Mouse (Mus musculus) liver, embryonic 12.5 days (tissue): Measurements from ENCODE around the gene Atg5. TPM values are rescaled to one million over a fixed set of nuclear protein-coding genes. Genes with fewer than 3 reads are reported as not detected.

ENCODE experiments used
- ATAC-seq: fragments of 200-750 bp; cut with Nextera tagmentation; 2 replicates; pipeline ENCODE4 v1.8.0; 2017; ENCODE audit warnings: moderate number of reproducible peaks, mild to moderate bottlenecking, moderate library complexity
- H3K27ac ChIP-seq: fragments of 300-500 bp; sonication (generic); 2 replicates; pipeline ENCODE4 v1.5.1; 2016; ENCODE audit warnings: mild to moderate bottlenecking
- H3K27me3 ChIP-seq: fragments of 300-500 bp; sonication (generic); replicated peaks from 2 replicates; pipeline ENCODE4 v1.6.1; 2016; ENCODE audit warnings: mild to moderate bottlenecking, moderate library complexity
- H3K36me3 ChIP-seq: fragments of 300-500 bp; sonication (generic); 2 replicates; pipeline ENCODE4 v1.6.1; 2016; ENCODE audit warnings: mild to moderate bottlenecking, moderate library complexity
- H3K4me1 ChIP-seq: fragments of 300-500 bp; sonication (generic); 2 replicates; pipeline ENCODE4 v1.6.1; 2016
- H3K4me2 ChIP-seq: fragments of 300-500 bp; sonication (generic); 2 replicates; pipeline ENCODE4 v1.6.1; 2016; ENCODE audit warnings: mild to moderate bottlenecking, moderate library complexity
- H3K4me3 ChIP-seq: fragments of 300-500 bp; sonication (generic); 2 replicates; pipeline ENCODE4 v1.5.1; 2016; ENCODE audit warnings: mild to moderate bottlenecking, moderate library complexity
- H3K9ac ChIP-seq: fragments of 300-500 bp; sonication (generic); 2 replicates; pipeline ENCODE4 v1.6.1; 2016; ENCODE audit warnings: mild to moderate bottlenecking, moderate library complexity
- H3K9me3 ChIP-seq: fragments of 300-500 bp; sonication (generic); replicated peaks from 2 replicates; pipeline ENCODE4 v1.6.1; 2016; ENCODE audit warnings: mild to moderate bottlenecking, moderate library complexity
- WGBS: fragments of 180-500 bp; shearing (Covaris S2); methylation state at CpG from one replicate; pipeline ENCODE4 v1.1.7; 2016; ENCODE audit not compliant: insufficient replicate concordance; 5-methylcytosine and 5-hydroxymethylcytosine counted together
- microRNA counts: library from miRNA; unstranded; fragments of <30 nt; microRNA quantifications from one replicate; lab custom pipeline; 2017
- microRNA-seq: library from miRNA; unstranded; fragments of <30 nt; microRNA quantifications from one replicate; pipeline ENCODE4, GENCODE M21; 2017
- polyA plus RNA-seq: library from polyadenylated mRNA; unstranded; fragments of >200 nt; fragmentation: Nextera tagmentation; extraction: Ambion mirVana; gene quantifications from 2 replicates; pipeline ENCODE4 v1.2.1, GENCODE M21; 2016

The Atg5 gene
- polyA plus RNA-seq, 1 experiment from 2014 or later = 26.9 TPM

DNA sequence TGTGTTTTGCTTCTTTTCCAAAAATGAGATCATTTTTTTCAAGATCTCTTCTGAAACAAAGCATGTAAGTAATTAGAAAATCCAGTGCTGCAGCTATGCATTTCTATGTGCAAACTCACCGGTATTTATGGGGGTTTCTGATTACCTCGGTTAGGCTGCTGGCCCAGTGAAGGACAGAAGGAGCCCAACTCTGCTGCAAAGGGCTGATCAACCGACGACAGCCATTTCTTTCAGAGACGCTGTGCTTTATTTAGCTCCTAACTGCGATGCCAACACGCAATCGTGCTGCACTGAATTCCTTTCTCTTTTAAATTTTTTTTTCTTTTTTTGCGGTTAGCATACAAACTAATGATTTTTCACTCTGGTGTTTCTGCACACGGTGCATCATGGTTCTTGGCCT, 133.4 kb downstream of the Atg5 start:
- Histone ChIP-seq H3K27ac (no peak overlapping the region), H3K9ac (no peak overlapping the region), H3K9me3 (no peaks in the 10 kb centered on the region), H3K36me3 (no peaks in the 10 kb centered on the region), H3K4me3 (no peak overlapping the region), H3K4me1 (no peaks in the 10 kb centered on the region), H3K4me2 (no peak overlapping the region), H3K27me3 (0 out of 2 replicates have a peak, but pooled peaks cover 7% of the 10 kb centered on the region)
- WGBS = 78% methylated on average over 10 of the region's 10 CpGs
- ATAC-seq = no peak

DNA sequence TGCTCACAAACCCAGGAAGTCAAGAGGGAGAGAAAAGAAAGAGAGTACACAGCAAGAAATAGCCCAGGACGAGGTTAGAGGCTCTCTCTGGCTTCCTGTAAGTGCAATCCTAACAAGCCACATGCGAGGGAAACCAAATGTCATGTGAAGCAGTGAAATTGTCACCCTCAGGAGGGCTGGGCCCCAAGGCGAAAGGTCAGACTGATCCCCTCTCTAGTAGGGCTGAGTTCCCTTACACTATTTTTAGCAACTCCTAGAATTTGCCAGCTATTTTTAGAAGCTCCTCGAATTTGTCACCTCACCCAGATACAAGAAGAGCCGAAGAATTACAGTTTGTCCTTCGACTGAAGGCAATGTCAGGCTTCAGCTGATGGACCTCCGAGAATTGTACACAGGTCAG, 135.3 kb downstream of the Atg5 start:
- no peaks in the 10 kb centered on the region for H3K36me3 ChIP-seq
- H3K9ac ChIP-seq = no peak overlapping the region
- ATAC-seq = no peak
- 36% methylated on average over 7 of the region's 7 CpGs for WGBS
- no peaks in the 10 kb centered on the region for H3K4me1 ChIP-seq
- no peaks in the 10 kb centered on the region for H3K27me3 ChIP-seq
- no peak overlapping the region for H3K27ac ChIP-seq
- H3K9me3 ChIP-seq = no peaks in the 10 kb centered on the region
- H3K4me2 ChIP-seq = no peak overlapping the region
- no peak overlapping the region for H3K4me3 ChIP-seq

DNA sequence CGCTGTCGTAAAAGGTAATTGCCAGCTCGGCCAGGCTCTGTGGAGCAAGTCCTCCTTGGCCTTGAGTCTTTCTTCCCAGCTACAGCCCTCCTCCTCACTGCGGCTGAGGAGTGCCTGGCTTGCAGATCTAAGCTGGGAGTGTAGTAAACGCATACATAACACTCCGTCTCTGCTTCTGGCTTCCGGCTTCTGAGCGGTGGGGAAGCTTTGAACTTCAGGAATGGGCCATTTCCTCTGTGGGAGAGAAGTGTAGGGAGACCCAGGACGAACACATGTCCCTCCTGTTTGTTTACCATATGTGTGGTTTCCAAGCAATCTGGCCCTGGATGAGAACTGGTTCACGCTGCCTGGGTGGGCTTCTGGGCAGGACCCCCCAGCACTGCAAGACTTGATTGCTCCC, 140.9 kb downstream of the Atg5 start:
- Histone ChIP-seq H3K9ac (no peak overlapping the region), H3K9me3 (no peaks in the 10 kb centered on the region), H3K27me3 (no peaks in the 10 kb centered on the region), H3K4me2 (no peak overlapping the region), H3K27ac (no peak overlapping the region), H3K4me1 (peaks cover 4% of the 10 kb centered on the region; the same call in 1 of the 2 replicates), H3K4me3 (no peak overlapping the region), H3K36me3 (no peaks in the 10 kb centered on the region)
- ATAC-seq = no peak
- WGBS = 67% methylated on average over 10 of the region's 10 CpGs

DNA sequence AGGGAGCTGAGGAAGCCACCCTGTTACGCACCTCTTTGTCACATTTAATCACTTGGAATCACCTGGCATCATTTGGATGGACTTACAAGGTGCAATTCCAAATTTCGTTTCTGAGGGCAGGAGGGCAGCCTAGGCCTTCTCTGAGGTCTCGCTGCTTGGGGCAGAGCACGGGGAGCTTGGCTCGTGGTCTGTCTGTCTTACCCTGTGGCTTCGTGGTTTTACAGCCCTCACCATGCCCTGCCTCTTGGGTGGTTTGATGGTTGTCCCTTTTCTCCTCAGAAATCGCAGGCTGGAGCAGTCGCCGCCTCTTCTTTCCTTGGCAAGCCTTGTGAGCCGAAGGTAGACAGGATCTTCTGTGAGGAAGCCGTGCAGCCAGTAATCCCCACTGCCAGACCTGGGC, 141.8 kb downstream of the Atg5 start:
- Histone ChIP-seq H3K4me3 (no peak overlapping the region), H3K27ac (no peak overlapping the region), H3K9ac (no peak overlapping the region), H3K9me3 (no peaks in the 10 kb centered on the region), H3K4me2 (no peak overlapping the region), H3K4me1 (peaks cover 4% of the 10 kb centered on the region; the same call in 1 of the 2 replicates), H3K27me3 (no peaks in the 10 kb centered on the region), H3K36me3 (no peaks in the 10 kb centered on the region)
- WGBS = 48% methylated on average over 11 of the region's 11 CpGs
- ATAC-seq = no peak

MicroRNAs within 50 kb of the gene (microRNA counts, 519-probe panel; counts per million panel counts)
- 582 counts per million, percentile 70 among the panel's probes with 10 or more counts for microRNA mmu-miR-1929 (lab: Ali Mortazavi, UCI)

Small RNA genes lying within 50 kb of the gene (microRNA-seq; reads per million reads assigned to microRNA genes)
- 6.7 reads per million, percentile 14 among the genes with 10 or more reads in this experiment for gene Mir1929

Other genes with a start within 250 kb of the Atg5 start
- gene Crybg1, start 119.5 kb upstream of the Atg5 start, polyA plus RNA-seq = 0.30 and 0.36 TPM in 2 replicates